Mouse (Mus musculus): ENCODE results near the gene Alcam. TPM values are rescaled to one million over a fixed set of nuclear protein-coding genes. Genes with fewer than 3 reads are reported as not detected.

Alcam gene
- not detected in 2 replicates for total RNA-seq (2012; rRNA removed)
- not detected for polyA plus RNA-seq (2012; ENCODE audit: insufficient read depth in 1 of 2, insufficient read length in 2 of 2, low read depth in 1 of 2, low replicate concordance in 2 of 2, missing spikeins in 1 of 2)

DNA sequence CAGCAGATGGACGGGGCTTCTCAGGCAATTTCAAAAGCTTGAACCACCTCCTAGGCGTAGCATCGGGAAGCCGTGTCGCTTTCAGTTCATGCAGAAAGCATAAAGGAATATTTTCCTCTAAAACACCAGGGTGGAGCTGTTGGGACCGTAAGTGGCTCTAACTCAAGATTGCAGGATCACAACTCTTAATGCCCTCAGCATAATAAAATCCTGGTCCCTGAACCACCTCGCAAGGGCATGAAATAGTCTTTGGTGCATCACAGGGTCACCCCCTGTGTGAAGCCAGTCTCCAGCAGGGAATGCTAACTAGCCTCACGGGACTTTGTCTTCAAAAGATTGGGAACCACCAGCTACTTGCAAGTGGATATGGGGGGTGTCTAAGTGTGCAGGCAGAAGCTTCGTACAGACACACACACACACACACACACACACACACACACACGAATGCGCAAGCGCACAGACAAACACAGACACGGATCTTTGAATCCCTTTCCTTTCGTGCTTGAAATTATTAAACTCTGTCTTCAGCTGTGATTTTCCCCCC lies at the start of gene Alcam:
Alcam (minus strand) TSS at position 104 of the 544 bp plus-strand sequence.
- Histone ChIP-seq H3K9me3 (replicated peaks; ENCODE audit: insufficient read depth, low read length) (no peaks in the 10 kb centered on the region), H3K79me2 (ENCODE audit: control insufficient read depth, insufficient read depth, low read length, poor library complexity) (no peaks in the 10 kb centered on the region), H3K36me3 (ENCODE audit: control insufficient read depth in 1 of 2, insufficient read depth in 2 of 2, low read length in 2 of 2) (no peaks in the 10 kb centered on the region), H3K27me3 (ENCODE audit: control insufficient read depth in 1 of 2, insufficient read depth in 2 of 2, low read length in 2 of 2) (no peaks in the 10 kb centered on the region), H3K4me3 (ENCODE audit: control insufficient read depth in 1 of 2, insufficient read depth in 1 of 2, low read depth in 2 of 2, low read length in 2 of 2) (no peak within 1 kb of the TSS), H3K27ac (ENCODE audit: control insufficient read depth, low read depth, low read length) (no peak within 1 kb of the TSS), H3K9ac (ENCODE audit: control insufficient read depth, low read depth, low read length, poor library complexity, severe bottlenecking) (no peak within 1 kb of the TSS), H3K4me1 (ENCODE audit: control insufficient read depth in 1 of 2, insufficient read depth in 2 of 2, low read length in 2 of 2) (no peaks in the 10 kb centered on the region)
- TF ChIP-seq CHD2 (IDR thresholded peaks at IDR 0.05; ENCODE audit: low read length), result no peak
- TF ChIP-seq MEF2A (IDR thresholded peaks at IDR 0.05; ENCODE audit: extremely low read depth, insufficient replicate concordance, low read depth, low read length, poor library complexity, severe bottlenecking), result no peak
- TF ChIP-seq NELFE (IDR thresholded peaks at IDR 0.05; ENCODE audit: low read depth, low read length), result no peak
- no peak for TF ChIP-seq ZKSCAN1 (IDR thresholded peaks at IDR 0.05; ENCODE audit: low read depth, low read length)
- TF ChIP-seq MAX (IDR thresholded peaks at IDR 0.05; ENCODE audit: low read length), result no peak
- no peak for TF ChIP-seq ZC3H11A (IDR thresholded peaks at IDR 0.05; ENCODE audit: low read depth, low read length)
- no peak for TF ChIP-seq ETS1 (IDR thresholded peaks at IDR 0.05; ENCODE audit: low read depth, low read length)
- TF ChIP-seq RAD21 (IDR thresholded peaks at IDR 0.05; ENCODE audit: low read depth, low read length), result no peak
- TF ChIP-seq KAT2A (conservative IDR thresholded peaks at IDR 0.05; ENCODE audit: low read depth, low read length), result no peak
- TF ChIP-seq MAZ (IDR thresholded peaks at IDR 0.05; ENCODE audit: low read depth, low read length), result no peak
- TF ChIP-seq GABPA (IDR thresholded peaks at IDR 0.05; ENCODE audit: low read depth, low read length), result no peak
- no peak for DNase-seq (ENCODE audit: low read depth, low spot score)

GRCm38 (mm10) chr16:52498757-52499335 lies 45.0 kb upstream of the Alcam start:
- Histone ChIP-seq H3K79me2 (ENCODE audit: control insufficient read depth, insufficient read depth, low read length, poor library complexity) (no peaks in the 10 kb centered on the region), H3K9ac (ENCODE audit: control insufficient read depth, low read depth, low read length, poor library complexity, severe bottlenecking) (no peak overlapping the region), H3K4me1 (ENCODE audit: control insufficient read depth in 1 of 2, insufficient read depth in 2 of 2, low read length in 2 of 2) (no peaks in the 10 kb centered on the region), H3K4me3 (ENCODE audit: control insufficient read depth in 1 of 2, insufficient read depth in 1 of 2, low read depth in 2 of 2, low read length in 2 of 2) (no peak overlapping the region), H3K27ac (ENCODE audit: control insufficient read depth, low read depth, low read length) (no peak overlapping the region), H3K27me3 (ENCODE audit: control insufficient read depth in 1 of 2, insufficient read depth in 2 of 2, low read length in 2 of 2) (no peaks in the 10 kb centered on the region), H3K36me3 (ENCODE audit: control insufficient read depth in 1 of 2, insufficient read depth in 2 of 2, low read length in 2 of 2) (no peaks in the 10 kb centered on the region), H3K9me3 (replicated peaks; ENCODE audit: insufficient read depth, low read length) (no peaks in the 10 kb centered on the region)
- no peak for TF ChIP-seq ZKSCAN1 (IDR thresholded peaks at IDR 0.05; ENCODE audit: low read depth, low read length)
- no peak for TF ChIP-seq MAZ (IDR thresholded peaks at IDR 0.05; ENCODE audit: low read depth, low read length)
- TF ChIP-seq EP300 (IDR thresholded peaks at IDR 0.05; ENCODE audit: low read depth in 1 of 2, low read length in 2 of 2), result no peak
- TF ChIP-seq CHD2 (IDR thresholded peaks at IDR 0.05; ENCODE audit: low read length), result no peak
- no peak for DNase-seq (ENCODE audit: low read depth, low spot score)

DNA sequence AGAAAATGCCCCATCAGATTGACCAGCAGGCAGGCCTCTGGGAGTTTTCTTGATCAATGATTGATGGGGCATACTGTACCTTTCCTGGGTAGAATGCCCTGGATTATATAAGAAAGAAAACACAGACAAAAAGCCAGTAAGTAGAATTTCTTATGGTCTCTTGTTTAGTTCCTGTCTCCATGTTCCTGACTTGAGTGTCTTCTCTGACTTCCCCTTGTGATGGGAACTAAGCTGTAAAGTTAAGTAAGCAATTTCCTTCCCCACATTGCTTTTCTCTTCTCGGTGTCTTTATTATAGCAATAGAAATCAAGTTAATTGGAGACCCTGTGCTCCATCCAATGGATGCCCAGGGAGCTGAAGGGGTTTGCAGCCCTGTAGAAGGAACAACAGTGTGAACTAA lies 36.7 kb upstream of the Alcam start:
- no peak overlapping the region for H3K4me3 ChIP-seq (ENCODE audit: control insufficient read depth in 1 of 2, insufficient read depth in 1 of 2, low read depth in 2 of 2, low read length in 2 of 2)
- no peak for DNase-seq (ENCODE audit: low read depth, low spot score)
- H3K36me3 ChIP-seq (ENCODE audit: control insufficient read depth in 1 of 2, insufficient read depth in 2 of 2, low read length in 2 of 2), result no peaks in the 10 kb centered on the region
- H3K4me1 ChIP-seq (ENCODE audit: control insufficient read depth in 1 of 2, insufficient read depth in 2 of 2, low read length in 2 of 2), result no peaks in the 10 kb centered on the region
- no peaks in the 10 kb centered on the region for H3K79me2 ChIP-seq (ENCODE audit: control insufficient read depth, insufficient read depth, low read length, poor library complexity)
- TF ChIP-seq ELF1 (IDR thresholded peaks at IDR 0.05; ENCODE audit: low read depth, low read length), result no peak
- TF ChIP-seq TBP (IDR thresholded peaks at IDR 0.05; ENCODE audit: low read depth, low read length), result no peak
- TF ChIP-seq NELFE (IDR thresholded peaks at IDR 0.05; ENCODE audit: low read depth, low read length), result no peak
- no peak for TF ChIP-seq RCOR1 (IDR thresholded peaks at IDR 0.05; ENCODE audit: low read depth, low read length)
- no peak for TF ChIP-seq MAX (IDR thresholded peaks at IDR 0.05; ENCODE audit: low read length)
- TF ChIP-seq ZKSCAN1 (IDR thresholded peaks at IDR 0.05; ENCODE audit: low read depth, low read length), result no peak
- no peak for TF ChIP-seq BHLHE40 (IDR thresholded peaks at IDR 0.05; ENCODE audit: borderline replicate concordance, low read depth, low read length)
- TF ChIP-seq MEF2A (IDR thresholded peaks at IDR 0.05; ENCODE audit: extremely low read depth, insufficient replicate concordance, low read depth, low read length, poor library complexity, severe bottlenecking), result no peak
- no peak for TF ChIP-seq CHD2 (IDR thresholded peaks at IDR 0.05; ENCODE audit: low read length)
- TF ChIP-seq TCF12 (IDR thresholded peaks at IDR 0.05; ENCODE audit: low read depth, low read length), result no peak
- TF ChIP-seq ZMIZ1 (IDR thresholded peaks at IDR 0.05; ENCODE audit: low read depth, low read length), result no peak
- H3K9me3 ChIP-seq (replicated peaks; ENCODE audit: insufficient read depth, low read length), result no peaks in the 10 kb centered on the region
- H3K9ac ChIP-seq (ENCODE audit: control insufficient read depth, low read depth, low read length, poor library complexity, severe bottlenecking), result no peak overlapping the region
- no peaks in the 10 kb centered on the region for H3K27me3 ChIP-seq (ENCODE audit: control insufficient read depth in 1 of 2, insufficient read depth in 2 of 2, low read length in 2 of 2)
- no peak overlapping the region for H3K27ac ChIP-seq (ENCODE audit: control insufficient read depth, low read depth, low read length)
